Mouse (Mus musculus): ENCODE results near the gene Etnk1. TPM values are rescaled to one million over a fixed set of nuclear protein-coding genes. Genes with fewer than 3 reads are reported as not detected.
A peak's percentile ranks its signal among the peaks of the same experiment; 100 is the strongest.

Etnk1 gene
- polyA plus RNA-seq, 1 experiment, result 6.6 TPM

- H3K36me3 ChIP-seq (ENCODE audit: control insufficient read depth, insufficient read depth), result no peaks in the 10 kb centered on the region
- no peaks in the 10 kb centered on the region for H3K27me3 ChIP-seq (ENCODE audit: control insufficient read depth, insufficient read depth, insufficient read length)
- peaks cover 32% of the 10 kb centered on the region for H3K79me2 ChIP-seq (ENCODE audit: control insufficient read depth, insufficient read depth)
- peak overlapping the region; percentile 75 for H3K4me2 ChIP-seq (ENCODE audit: low read depth)
- H3K4me3 ChIP-seq, result peak overlapping the region; percentile 52
- peak overlapping the region; percentile 88 for H3ac ChIP-seq (ENCODE audit: control insufficient read depth, insufficient read length)
- TF ChIP-seq MAX (IDR thresholded peaks at IDR 0.05; ENCODE audit: low read depth), result no peak
- TF ChIP-seq REST (IDR thresholded peaks at IDR 0.05; ENCODE audit: insufficient read depth, insufficient read length), result no peak
Observed at GRCm38 (mm10) chr6:143165404-143166257, 1.4 kb upstream of the Etnk1 start.

GRCm38 (mm10) chr6:143167409-143167919 lies 443 bp downstream of the Etnk1 start:
- Histone ChIP-seq H3K79me2 (ENCODE audit: control insufficient read depth, insufficient read depth) (peaks cover 42% of the 10 kb centered on the region), H3K27me3 (ENCODE audit: control insufficient read depth, insufficient read depth, insufficient read length) (no peaks in the 10 kb centered on the region), H3K4me2 (ENCODE audit: low read depth) (peak overlapping the region; percentile 94), H3K4me3 (peak overlapping the region; percentile 52), H3K36me3 (ENCODE audit: control insufficient read depth, insufficient read depth) (peaks cover 4% of the 10 kb centered on the region), H3ac (ENCODE audit: control insufficient read depth, insufficient read length) (peak overlapping the region; percentile 88)
- TF ChIP-seq REST (IDR thresholded peaks at IDR 0.05; ENCODE audit: insufficient read depth, insufficient read length) (no peak), SRF (IDR thresholded peaks at IDR 0.05; ENCODE audit: control insufficient read depth, insufficient read length, low read depth) (no peak), MYOD1 (IDR thresholded peaks at IDR 0.05; ENCODE audit: control insufficient read depth in 1 of 3, insufficient read length in 2 of 3, low read depth in 2 of 3) (no peak), E2F4 (IDR thresholded peaks at IDR 0.05; ENCODE audit: insufficient read depth) (no peak), POLR2AphosphoS2 (IDR thresholded peaks at IDR 0.05; ENCODE audit: insufficient read length, low read depth) (peak; percentile 38), MAX (IDR thresholded peaks at IDR 0.05; ENCODE audit: low read depth) (no peak), MYOG (IDR thresholded peaks at IDR 0.05; ENCODE audit: control insufficient read depth in 1 of 3, insufficient read depth in 1 of 3, insufficient read length in 2 of 3, low read depth in 2 of 3) (peak in 1 of 3 experiments; percentile 6), TCF3 (IDR thresholded peaks at IDR 0.05; ENCODE audit: insufficient read length, low read depth) (no peak)

- Histone ChIP-seq H3K4me2 (ENCODE audit: low read depth) (peak overlapping the region; percentile 94), H3K27me3 (ENCODE audit: control insufficient read depth, insufficient read depth, insufficient read length) (no peaks in the 10 kb centered on the region), H3K36me3 (ENCODE audit: control insufficient read depth, insufficient read depth) (peaks cover 7% of the 10 kb centered on the region), H3K4me3 (peak overlapping the region; percentile 52), H3K79me2 (ENCODE audit: control insufficient read depth, insufficient read depth) (peaks cover 45% of the 10 kb centered on the region), H3ac (ENCODE audit: control insufficient read depth, insufficient read length) (peak overlapping the region; percentile 88)
- TF ChIP-seq SRF (IDR thresholded peaks at IDR 0.05; ENCODE audit: control insufficient read depth, insufficient read length, low read depth) (no peak), TCF3 (IDR thresholded peaks at IDR 0.05; ENCODE audit: insufficient read length, low read depth) (no peak), USF1 (IDR thresholded peaks at IDR 0.05; ENCODE audit: low read depth) (no peak), POLR2A (IDR thresholded peaks at IDR 0.05; ENCODE audit: insufficient read length, low read depth) (no peak), MYOD1 (IDR thresholded peaks at IDR 0.05; ENCODE audit: control insufficient read depth in 1 of 3, insufficient read length in 2 of 3, low read depth in 2 of 3) (no peak), MYOG (IDR thresholded peaks at IDR 0.05; ENCODE audit: control insufficient read depth in 1 of 3, insufficient read depth in 1 of 3, insufficient read length in 2 of 3, low read depth in 2 of 3) (no peak), TCF12 (IDR thresholded peaks at IDR 0.05; ENCODE audit: insufficient read depth, poor library complexity, severe bottlenecking) (no peak), MAX (IDR thresholded peaks at IDR 0.05; ENCODE audit: low read depth) (no peak), REST (IDR thresholded peaks at IDR 0.05; ENCODE audit: insufficient read depth, insufficient read length) (no peak), E2F4 (IDR thresholded peaks at IDR 0.05; ENCODE audit: insufficient read depth) (no peak), POLR2AphosphoS2 (IDR thresholded peaks at IDR 0.05; ENCODE audit: insufficient read length, low read depth) (no peak), CEBPB (IDR thresholded peaks at IDR 0.05; ENCODE audit: insufficient read depth, poor library complexity, severe bottlenecking) (no peak)
Observed at GRCm38 (mm10) chr6:143167981-143168674, 1.1 kb downstream of the Etnk1 start.

DNA sequence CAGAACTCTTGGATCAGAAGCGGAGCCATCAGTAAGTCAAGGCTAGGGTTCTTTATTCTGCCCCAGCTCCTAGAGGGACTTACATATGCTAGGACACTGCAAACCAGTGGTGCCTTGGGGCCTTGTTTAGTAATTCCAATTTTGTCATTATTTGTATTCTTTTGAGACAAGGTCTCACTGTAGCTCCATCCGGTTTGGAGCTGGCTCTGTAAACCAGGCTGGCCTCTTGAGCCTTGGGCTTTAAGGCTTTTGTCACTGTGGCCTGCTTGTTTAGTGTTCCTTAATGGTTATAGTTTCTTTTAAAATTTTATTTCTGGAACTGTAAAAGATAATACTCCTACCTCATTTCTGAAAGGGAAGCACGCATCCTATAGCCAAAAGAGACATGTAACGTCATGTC lies 2.4 kb downstream of the Etnk1 start:
- Histone ChIP-seq H3K79me2 (ENCODE audit: control insufficient read depth, insufficient read depth) (peaks cover 58% of the 10 kb centered on the region), H3ac (ENCODE audit: control insufficient read depth, insufficient read length) (no peak overlapping the region), H3K4me3 (no peak overlapping the region), H3K27me3 (ENCODE audit: control insufficient read depth, insufficient read depth, insufficient read length) (no peaks in the 10 kb centered on the region), H3K4me2 (ENCODE audit: low read depth) (peak overlapping the region; percentile 94), H3K36me3 (ENCODE audit: control insufficient read depth, insufficient read depth) (peaks cover 7% of the 10 kb centered on the region)
- no peak for TF ChIP-seq MYOD1 (IDR thresholded peaks at IDR 0.05; ENCODE audit: control insufficient read depth in 1 of 3, insufficient read length in 2 of 3, low read depth in 2 of 3)
- TF ChIP-seq CEBPB (IDR thresholded peaks at IDR 0.05; ENCODE audit: insufficient read depth, poor library complexity, severe bottlenecking), result no peak
- TF ChIP-seq MAX (IDR thresholded peaks at IDR 0.05; ENCODE audit: low read depth), result no peak
- no peak for TF ChIP-seq SRF (IDR thresholded peaks at IDR 0.05; ENCODE audit: control insufficient read depth, insufficient read length, low read depth)
- TF ChIP-seq MYOG (IDR thresholded peaks at IDR 0.05; ENCODE audit: control insufficient read depth in 1 of 3, insufficient read depth in 1 of 3, insufficient read length in 2 of 3, low read depth in 2 of 3), result no peak
- TF ChIP-seq USF1 (IDR thresholded peaks at IDR 0.05; ENCODE audit: low read depth), result no peak
- TF ChIP-seq TCF3 (IDR thresholded peaks at IDR 0.05; ENCODE audit: insufficient read length, low read depth), result no peak
